Mouse (Mus musculus) liver, embryonic 15.5 days (tissue): Measurements from ENCODE around the gene Pcna. TPM values are rescaled to one million over a fixed set of nuclear protein-coding genes. Genes with fewer than 3 reads are reported as not detected.

Experiments
- ATAC-seq: fragments of 200-750 bp; cut with Nextera tagmentation; 2 replicates; pipeline ENCODE4 v1.8.0; 2017; ENCODE audit warnings: moderate number of reproducible peaks, mild to moderate bottlenecking, moderate library complexity; ENCODE audit not compliant: insufficient read depth
- H3K27ac ChIP-seq: fragments of 300-500 bp; sonication (generic); replicated peaks from 2 replicates; pipeline ENCODE4 v1.5.1; 2015; ENCODE audit warnings: mild to moderate bottlenecking, inconsistent platforms
- H3K27me3 ChIP-seq: fragments of 300-500 bp; sonication (generic); 2 replicates; pipeline ENCODE4 v1.6.1; 2015; ENCODE audit warnings: mild to moderate bottlenecking, inconsistent platforms
- H3K36me3 ChIP-seq: fragments of 300-500 bp; sonication (generic); replicated peaks from 2 replicates; pipeline ENCODE4 v1.6.1; 2015; ENCODE audit warnings: moderate library complexity, mild to moderate bottlenecking, inconsistent platforms
- H3K4me1 ChIP-seq: fragments of 300-500 bp; sonication (generic); replicated peaks from 2 replicates; pipeline ENCODE4 v1.6.1; 2015; ENCODE audit warnings: inconsistent platforms
- H3K4me2 ChIP-seq: fragments of 300-500 bp; sonication (generic); 2 replicates; pipeline ENCODE4 v1.6.1; 2015; ENCODE audit warnings: moderate library complexity, mild to moderate bottlenecking, inconsistent platforms
- H3K4me3 ChIP-seq: fragments of 300-500 bp; sonication (generic); replicated peaks from 2 replicates; pipeline ENCODE4 v1.5.1; 2015; ENCODE audit warnings: mild to moderate bottlenecking, inconsistent platforms
- H3K9ac ChIP-seq: fragments of 300-500 bp; sonication (generic); 2 replicates; pipeline ENCODE4 v1.6.1; 2015; ENCODE audit warnings: moderate library complexity, mild to moderate bottlenecking, inconsistent platforms
- H3K9me3 ChIP-seq: fragments of 300-500 bp; sonication (generic); replicated peaks from 2 replicates; pipeline ENCODE4 v1.6.1; 2016; ENCODE audit warnings: inconsistent platforms
- WGBS: fragments of 180-500 bp; shearing (Covaris S2); methylation state at CpG from one replicate; pipeline ENCODE4 v1.1.7; 2015; ENCODE audit warnings: mixed read lengths; ENCODE audit not compliant: insufficient replicate concordance; 5-methylcytosine and 5-hydroxymethylcytosine counted together
- polyA plus RNA-seq: library from polyadenylated mRNA; unstranded; fragments of >200 nt; fragmentation: Nextera tagmentation; extraction: Ambion mirVana; gene quantifications from 2 replicates; pipeline ENCODE4 v1.2.1, GENCODE M21; 2015

Pcna gene
- polyA plus RNA-seq, 1 experiment from 2014 or later = 274 TPM

DNA sequence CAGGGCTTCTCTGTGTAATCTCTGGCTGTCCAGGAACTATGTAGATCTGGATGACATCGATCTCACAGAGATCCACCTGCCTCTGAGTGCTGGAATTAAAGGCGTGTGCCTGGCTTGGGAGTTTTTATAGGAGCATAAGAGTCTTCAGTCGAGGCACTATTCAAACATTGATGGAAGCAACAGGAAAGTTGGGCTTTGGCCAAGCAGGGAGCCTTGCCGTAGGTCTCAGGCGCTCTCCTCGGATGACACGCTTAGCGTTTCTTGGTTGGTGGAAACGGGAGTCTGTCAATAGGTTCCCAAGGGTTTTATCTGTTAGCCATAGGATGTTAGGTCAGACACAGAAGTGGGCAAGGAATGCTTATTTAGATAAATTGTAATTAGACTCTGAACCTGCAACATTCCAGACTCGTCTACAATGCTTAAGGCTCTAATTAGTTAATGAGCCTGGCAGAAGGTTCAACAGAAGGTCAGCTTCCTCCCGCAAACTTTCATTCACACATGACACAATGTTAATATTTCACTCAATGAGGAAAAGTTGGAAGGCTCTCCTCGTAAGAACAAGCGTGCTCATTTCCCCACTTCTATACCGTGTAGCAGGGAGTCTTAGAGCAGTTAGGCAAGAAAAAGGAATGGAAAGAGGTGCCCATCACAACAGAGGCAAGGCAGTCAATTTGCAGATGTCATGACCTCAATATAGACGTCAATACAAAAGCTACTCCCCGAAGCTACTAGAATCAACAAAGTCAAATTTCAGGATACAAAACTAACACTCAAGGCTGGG lies 18.9 kb downstream of the Pcna start:
- Histone ChIP-seq H3K4me2 (no peak overlapping the region), H3K4me3 (no peak overlapping the region), H3K9me3 (no peaks in the 10 kb centered on the region), H3K27me3 (no peaks in the 10 kb centered on the region), H3K9ac (no peak overlapping the region), H3K4me1 (no peaks in the 10 kb centered on the region), H3K27ac (no peak overlapping the region), H3K36me3 (peaks cover 14% of the 10 kb centered on the region; the same call in 1 of the 2 replicates)
- WGBS = 64% methylated on average over 16 of the region's 16 CpGs
- ATAC-seq = no peak

GRCm38 (mm10) chr2:132232413-132232945 lies 20.6 kb downstream of the Pcna start:
- 81% methylated on average over 3 of the region's 3 CpGs for WGBS
- H3K4me2 ChIP-seq = no peak overlapping the region
- ATAC-seq = no peak
- H3K9ac ChIP-seq = no peak overlapping the region
- no peak overlapping the region for H3K4me3 ChIP-seq
- H3K27me3 ChIP-seq = no peaks in the 10 kb centered on the region
- no peaks in the 10 kb centered on the region for H3K36me3 ChIP-seq
- H3K27ac ChIP-seq = no peak overlapping the region
- no peaks in the 10 kb centered on the region for H3K9me3 ChIP-seq
- no peaks in the 10 kb centered on the region for H3K4me1 ChIP-seq

DNA sequence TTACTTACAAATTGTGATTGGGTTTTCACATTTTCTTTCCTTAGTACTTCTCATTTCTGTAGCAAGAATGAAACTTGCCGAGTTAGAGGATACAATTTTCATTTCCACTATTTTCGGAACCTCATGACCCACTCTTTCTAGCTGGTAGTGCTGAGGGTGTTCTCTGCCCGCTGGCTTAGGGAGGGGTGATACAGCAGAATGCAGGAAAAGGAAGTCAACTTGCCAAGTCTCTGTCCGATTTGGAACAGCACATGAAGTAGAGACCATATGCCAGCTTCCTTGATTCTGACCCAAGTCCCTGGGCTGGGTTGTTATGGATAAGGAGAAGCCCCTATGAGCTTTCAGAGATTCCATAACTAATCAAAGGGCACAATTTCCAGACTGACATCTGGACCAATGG lies 28.8 kb downstream of the Pcna start:
- H3K4me3 ChIP-seq = no peak overlapping the region
- no peaks in the 10 kb centered on the region for H3K36me3 ChIP-seq
- no peak overlapping the region for H3K27ac ChIP-seq
- no peak for ATAC-seq
- no peaks in the 10 kb centered on the region for H3K9me3 ChIP-seq
- no peaks in the 10 kb centered on the region for H3K27me3 ChIP-seq
- no peaks in the 10 kb centered on the region for H3K4me1 ChIP-seq
- 49% methylated on average over 4 of the region's 4 CpGs for WGBS
- H3K4me2 ChIP-seq = no peak overlapping the region
- no peak overlapping the region for H3K9ac ChIP-seq

GRCm38 (mm10) chr2:132221611-132222073 lies 31.5 kb downstream of the Pcna start:
- no peaks in the 10 kb centered on the region for H3K4me1 ChIP-seq
- H3K36me3 ChIP-seq = no peaks in the 10 kb centered on the region
- no peak overlapping the region for H3K9ac ChIP-seq
- H3K4me3 ChIP-seq = no peak overlapping the region
- no peaks in the 10 kb centered on the region for H3K9me3 ChIP-seq
- ATAC-seq = no peak
- WGBS = 51% methylated on average over 11 of the region's 11 CpGs
- no peak overlapping the region for H3K4me2 ChIP-seq
- H3K27ac ChIP-seq = no peak overlapping the region
- H3K27me3 ChIP-seq = no peaks in the 10 kb centered on the region

DNA sequence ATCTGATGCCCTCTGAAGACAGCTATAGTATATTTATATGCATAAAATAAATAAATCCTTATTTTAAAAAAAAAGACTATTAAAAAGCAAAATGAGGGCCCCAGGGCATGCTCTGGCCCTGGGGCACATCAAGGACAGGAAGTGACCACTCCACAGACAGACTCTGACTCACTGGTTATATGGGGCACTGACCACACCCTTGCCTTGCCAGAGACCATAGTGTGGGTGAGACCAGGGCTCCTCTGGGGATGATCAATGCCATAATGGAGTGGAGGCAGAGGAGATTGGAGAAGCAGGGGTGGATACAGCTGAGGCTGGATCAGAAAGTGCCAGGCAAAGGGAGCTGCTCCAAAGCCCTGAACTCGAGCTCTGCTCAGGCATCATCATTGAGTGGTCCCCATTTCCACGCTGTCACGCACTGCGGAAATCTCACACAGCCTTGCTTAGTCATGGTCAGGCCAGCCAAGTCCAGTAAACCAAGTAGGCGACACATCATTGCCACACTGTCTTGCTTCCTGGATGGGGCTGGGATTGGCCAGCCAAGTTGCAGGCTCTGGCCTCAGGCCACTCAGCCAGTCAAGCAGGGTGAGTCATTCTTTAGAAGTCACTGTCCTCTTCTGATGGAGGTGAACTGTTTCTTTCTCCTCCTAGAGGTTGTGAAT lies 41.0 kb downstream of the Pcna start:
- Histone ChIP-seq H3K36me3 (no peaks in the 10 kb centered on the region), H3K4me2 (no peak overlapping the region), H3K9me3 (no peaks in the 10 kb centered on the region), H3K9ac (no peak overlapping the region), H3K27me3 (no peaks in the 10 kb centered on the region), H3K4me1 (peaks cover 7% of the 10 kb centered on the region; the same call in 1 of the 2 replicates), H3K4me3 (no peak overlapping the region), H3K27ac (no peak overlapping the region)
- 60% methylated on average over 5 of the region's 5 CpGs for WGBS
- ATAC-seq = no peak

DNA sequence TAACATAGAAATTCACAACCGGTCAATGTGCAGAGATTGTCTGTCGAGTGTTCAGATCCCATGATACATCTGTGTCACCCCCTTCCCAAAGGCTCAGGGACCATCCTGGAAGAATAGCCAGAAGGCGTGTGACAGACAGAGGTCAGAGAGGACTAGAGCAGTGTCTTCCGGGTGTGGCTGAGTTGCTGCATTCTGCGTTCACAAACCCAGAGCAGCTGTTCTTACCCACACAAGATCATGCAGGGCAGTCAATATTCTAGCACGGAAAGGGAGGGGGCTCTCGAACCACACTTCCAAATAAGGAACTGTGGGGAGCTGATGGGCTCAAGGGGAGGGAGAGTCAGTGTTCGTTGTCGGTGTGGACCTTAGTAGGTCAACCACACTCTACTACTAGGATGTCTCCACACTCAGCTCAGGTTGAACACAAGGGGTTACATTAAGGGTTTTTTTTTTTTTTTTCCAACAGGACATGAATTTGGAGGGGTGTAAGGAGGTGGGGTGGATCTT lies 42.3 kb downstream of the Pcna start:
- ATAC-seq = no peak
- Histone ChIP-seq H3K9me3 (no peaks in the 10 kb centered on the region), H3K4me2 (no peak overlapping the region), H3K36me3 (no peaks in the 10 kb centered on the region), H3K27ac (no peak overlapping the region), H3K9ac (no peak overlapping the region), H3K4me1 (peaks cover 7% of the 10 kb centered on the region; the same call in 1 of the 2 replicates), H3K27me3 (no peaks in the 10 kb centered on the region), H3K4me3 (no peak overlapping the region)
- 69% methylated on average over 9 of the region's 9 CpGs for WGBS

GRCm38 (mm10) chr2:132208246-132208881 lies 44.8 kb downstream of the Pcna start:
- Histone ChIP-seq H3K27ac (no peak overlapping the region), H3K27me3 (no peaks in the 10 kb centered on the region), H3K4me3 (no peak overlapping the region), H3K9me3 (no peaks in the 10 kb centered on the region), H3K36me3 (no peaks in the 10 kb centered on the region), H3K9ac (no peak overlapping the region), H3K4me1 (peaks cover 7% of the 10 kb centered on the region; the same call in 1 of the 2 replicates), H3K4me2 (no peak overlapping the region)
- no peak for ATAC-seq
- 48% methylated on average over 8 of the region's 8 CpGs for WGBS

DNA sequence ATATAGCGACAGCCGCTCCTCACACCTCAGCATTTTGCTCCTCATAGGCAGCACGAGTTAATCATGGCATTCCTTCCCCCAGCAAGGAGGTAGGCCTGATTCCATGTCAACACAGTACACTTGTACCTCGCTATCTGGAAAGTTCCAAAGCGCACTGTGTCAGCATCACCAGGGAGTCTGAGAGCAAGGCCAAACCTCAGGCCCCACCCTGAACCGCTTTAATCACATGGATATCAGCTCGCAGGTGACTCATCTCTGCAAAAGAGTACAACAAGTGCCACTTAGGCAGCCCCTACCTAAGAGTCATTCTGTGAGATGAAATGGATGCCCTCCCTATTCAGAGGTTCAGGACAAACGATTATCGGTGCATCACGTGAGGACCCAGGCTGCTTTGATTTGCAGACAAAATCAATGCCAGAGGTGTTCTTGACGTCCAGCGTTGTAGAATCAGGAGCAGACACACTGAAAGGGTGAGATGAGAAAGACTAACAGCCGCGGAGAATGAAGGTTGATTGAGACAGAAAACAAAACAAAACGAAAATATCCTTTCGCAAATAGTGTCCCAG lies 46.7 kb downstream of the Pcna start:
- no peaks in the 10 kb centered on the region for H3K36me3 ChIP-seq
- H3K27ac ChIP-seq = no peak overlapping the region
- no peaks in the 10 kb centered on the region for H3K9me3 ChIP-seq
- no peak overlapping the region for H3K9ac ChIP-seq
- ATAC-seq = no peak
- peaks cover 7% of the 10 kb centered on the region; the same call in 1 of the 2 replicates for H3K4me1 ChIP-seq
- H3K4me2 ChIP-seq = no peak overlapping the region
- H3K27me3 ChIP-seq = no peaks in the 10 kb centered on the region
- no peak overlapping the region for H3K4me3 ChIP-seq
- 73% methylated on average over 16 of the region's 16 CpGs for WGBS

DNA sequence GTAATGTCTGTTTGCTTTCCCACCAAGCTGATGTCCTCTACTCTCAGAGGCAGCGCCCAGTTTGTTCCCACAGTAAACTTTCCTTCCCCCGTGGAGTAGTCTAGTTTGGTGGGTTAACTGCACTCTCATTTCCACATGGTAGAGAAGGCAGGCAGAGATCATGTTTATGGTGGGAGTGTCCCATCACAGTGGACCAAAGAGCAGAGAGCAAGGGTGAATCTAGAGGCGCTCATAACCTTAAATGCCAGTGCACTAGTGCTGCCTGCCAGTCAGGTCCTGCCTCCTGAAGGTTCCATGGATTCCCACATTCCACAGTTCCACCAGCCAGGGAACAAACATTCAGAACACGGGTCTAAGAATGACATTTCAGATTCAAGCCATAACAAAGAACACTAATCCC lies 47.6 kb downstream of the Pcna start:
- no peak for ATAC-seq
- no peak overlapping the region for H3K4me3 ChIP-seq
- 55% methylated on average over 4 of the region's 4 CpGs for WGBS

GRCm38 (mm10) chr2:132203773-132204172 lies 49.3 kb downstream of the Pcna start:
- Histone ChIP-seq H3K4me2 (no peak overlapping the region), H3K9me3 (no peaks in the 10 kb centered on the region), H3K27me3 (no peaks in the 10 kb centered on the region), H3K36me3 (no peaks in the 10 kb centered on the region), H3K4me1 (peaks cover 7% of the 10 kb centered on the region; the same call in 1 of the 2 replicates), H3K27ac (no peak overlapping the region), H3K9ac (no peak overlapping the region), H3K4me3 (no peak overlapping the region)
- ATAC-seq = no peak
- 48% methylated on average over 3 of the region's 3 CpGs for WGBS

More for the DNA sequence above, 47.6 kb downstream of the Pcna start:
- Histone ChIP-seq H3K27me3 (no peaks in the 10 kb centered on the region), H3K9ac (no peak overlapping the region), H3K4me1 (peaks cover 7% of the 10 kb centered on the region; the same call in 1 of the 2 replicates), H3K4me2 (no peak overlapping the region), H3K9me3 (no peaks in the 10 kb centered on the region), H3K27ac (no peak overlapping the region), H3K36me3 (no peaks in the 10 kb centered on the region)
